Mouse (Mus musculus): ENCODE results near the gene Gatc. TPM values are rescaled to one million over a fixed set of nuclear protein-coding genes. Genes with fewer than 3 reads are reported as not detected.
"Not testable (repeated sequence)": the region's sequence is repeated elsewhere in the genome, so short reads cannot be mapped to it uniquely, and the experiment has no call there.

Gatc gene
- polyA plus RNA-seq, 1 experiment = 12.0 TPM

GRCm38 (mm10) chr5:115317645-115318328 is 23.2 kb downstream of the Gatc start:
- TF ChIP-seq CTCF (IDR thresholded peaks at IDR 0.05; ENCODE audit: insufficient read depth, low read length) (no peak), POLR2A (IDR thresholded peaks at IDR 0.05; ENCODE audit: borderline replicate concordance, extremely low read depth, low read depth, low read length) (no peak)
- DNase-seq = no peak
- WGBS = 24% methylated on average over 10 of the region's 10 CpGs
- no peaks in the 10 kb centered on the region for H3K4me1 ChIP-seq (ENCODE audit: control insufficient read depth, insufficient read depth, low read length)
- no peak overlapping the region for H3K4me3 ChIP-seq (replicated peaks; ENCODE audit: extremely low read depth, low read depth, low read length)

GRCm38 (mm10) chr5:115316968-115317644 is 23.9 kb downstream of the Gatc start:
- no peak for DNase-seq
- 34% methylated on average over 14 of the region's 14 CpGs for WGBS
- H3K4me3 ChIP-seq (replicated peaks; ENCODE audit: extremely low read depth, low read depth, low read length) = no peak overlapping the region
- TF ChIP-seq POLR2A (IDR thresholded peaks at IDR 0.05; ENCODE audit: borderline replicate concordance, extremely low read depth, low read depth, low read length) (no peak), CTCF (IDR thresholded peaks at IDR 0.05; ENCODE audit: insufficient read depth, low read length) (no peak)
- H3K4me1 ChIP-seq (ENCODE audit: control insufficient read depth, insufficient read depth, low read length) = no peaks in the 10 kb centered on the region

GRCm38 (mm10) chr5:115313668-115313943 is 27.4 kb downstream of the Gatc start:
- no peak for DNase-seq
- no peak for TF ChIP-seq CTCF (IDR thresholded peaks at IDR 0.05; ENCODE audit: insufficient read depth, low read length)
- TF ChIP-seq POLR2A (IDR thresholded peaks at IDR 0.05; ENCODE audit: borderline replicate concordance, extremely low read depth, low read depth, low read length) = no peak
- 58% methylated on average over 5 of the region's 5 CpGs for WGBS
- H3K4me1 ChIP-seq (ENCODE audit: control insufficient read depth, insufficient read depth, low read length) = no peaks in the 10 kb centered on the region
- no peak overlapping the region for H3K4me3 ChIP-seq (replicated peaks; ENCODE audit: extremely low read depth, low read depth, low read length)

GRCm38 (mm10) chr5:115312816-115313667 is 27.9 kb downstream of the Gatc start:
- Histone ChIP-seq H3K4me1 (ENCODE audit: control insufficient read depth, insufficient read depth, low read length) (no peaks in the 10 kb centered on the region), H3K4me3 (replicated peaks; ENCODE audit: extremely low read depth, low read depth, low read length) (no peak overlapping the region)
- DNase-seq = no peak
- TF ChIP-seq CTCF (IDR thresholded peaks at IDR 0.05; ENCODE audit: insufficient read depth, low read length) = no peak
- TF ChIP-seq POLR2A (IDR thresholded peaks at IDR 0.05; ENCODE audit: borderline replicate concordance, extremely low read depth, low read depth, low read length) = no peak
- WGBS = 47% methylated on average over 10 of the region's 10 CpGs

GRCm38 (mm10) chr5:115312354-115312753 is 28.6 kb downstream of the Gatc start:
- DNase-seq = no peak
- Histone ChIP-seq H3K4me1 (ENCODE audit: control insufficient read depth, insufficient read depth, low read length) (no peaks in the 10 kb centered on the region), H3K4me3 (replicated peaks; ENCODE audit: extremely low read depth, low read depth, low read length) (no peak overlapping the region)
- 77% methylated on average over 4 of the region's 4 CpGs for WGBS
- TF ChIP-seq POLR2A (IDR thresholded peaks at IDR 0.05; ENCODE audit: borderline replicate concordance, extremely low read depth, low read depth, low read length) (no peak), CTCF (IDR thresholded peaks at IDR 0.05; ENCODE audit: insufficient read depth, low read length) (no peak)

GRCm38 (mm10) chr5:115302190-115302589 is 38.8 kb downstream of the Gatc start:
- H3K4me3 ChIP-seq (replicated peaks; ENCODE audit: extremely low read depth, low read depth, low read length); DNase-seq: not testable (repeated sequence)
- peaks cover 13% of the 10 kb centered on the region for H3K4me1 ChIP-seq (ENCODE audit: control insufficient read depth, insufficient read depth, low read length)
- WGBS = 79% methylated on average over 6 of the region's 7 CpGs

- TF ChIP-seq CTCF (IDR thresholded peaks at IDR 0.05; ENCODE audit: insufficient read depth, low read length) (no peak), POLR2A (IDR thresholded peaks at IDR 0.05; ENCODE audit: borderline replicate concordance, extremely low read depth, low read depth, low read length) (no peak)
- DNase-seq = peak; percentile 23
- WGBS = 20% methylated on average over 13 of the region's 13 CpGs
Measured at GRCm38 (mm10) chr5:115301615-115302014, 39.4 kb downstream of the Gatc start.

GRCm38 (mm10) chr5:115300792-115301614 is 40.0 kb downstream of the Gatc start, which contains the start of gene Dynll1:
Gene Dynll1 (minus strand): TSS chr5:115300999.
- Histone ChIP-seq H3K4me3 (replicated peaks; ENCODE audit: extremely low read depth, low read depth, low read length) (peak within 1 kb of the TSS; percentile 95), H3K4me1 (ENCODE audit: control insufficient read depth, insufficient read depth, low read length) (peaks cover 13% of the 10 kb centered on the region)
- TF ChIP-seq CTCF (IDR thresholded peaks at IDR 0.05; ENCODE audit: insufficient read depth, low read length) = no peak
- peak; percentile 92 for TF ChIP-seq POLR2A (IDR thresholded peaks at IDR 0.05; ENCODE audit: borderline replicate concordance, extremely low read depth, low read depth, low read length)
- DNase-seq = peak; percentile 100
- WGBS = under 1% methylated on average over 66 of the region's 66 CpGs

More at GRCm38 (mm10) chr5:115301615-115302014, 39.4 kb downstream of the Gatc start:
- H3K4me3 ChIP-seq (replicated peaks; ENCODE audit: extremely low read depth, low read depth, low read length) = peak overlapping the region; percentile 81
- H3K4me1 ChIP-seq (ENCODE audit: control insufficient read depth, insufficient read depth, low read length) = peaks cover 13% of the 10 kb centered on the region
